Mouse (Mus musculus): Measurements from ENCODE around the gene Zfp609. TPM values are rescaled to one million over a fixed set of nuclear protein-coding genes. Genes with fewer than 3 reads are reported as not detected.
"Not testable (repeated sequence)": the region's sequence is repeated elsewhere in the genome, so short reads cannot be mapped to it uniquely, and the experiment has no call there.

Zfp609 gene
- polyA plus RNA-seq, 1 experiment from 2014 or later = 7.8 TPM

DNA sequence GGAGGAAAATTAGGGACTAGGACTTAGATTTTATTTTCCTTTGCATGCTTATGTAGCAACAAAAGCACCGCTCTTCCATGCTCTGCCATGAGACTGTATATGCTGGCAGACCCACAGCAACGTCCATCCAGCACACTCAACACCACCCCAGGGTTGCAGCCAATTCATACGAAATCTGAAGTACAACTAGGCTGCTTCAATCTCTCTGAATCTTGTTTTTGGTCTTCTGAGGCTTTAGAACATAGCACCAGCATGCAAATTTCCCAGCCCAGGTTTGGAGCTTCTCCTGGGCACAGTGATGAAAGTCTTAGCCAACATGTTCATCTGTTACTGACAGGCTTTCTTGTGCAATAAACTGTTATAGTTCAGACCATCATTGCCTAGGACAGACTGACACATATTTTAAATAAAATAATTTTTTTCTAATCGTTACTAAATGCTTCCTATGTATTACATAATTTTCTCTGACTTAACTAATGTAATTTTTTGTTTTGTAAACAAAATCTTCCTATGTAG, 39.5 kb downstream of the Zfp609 start:
- H3K36me3 ChIP-seq (ENCODE audit: control insufficient read depth, insufficient read depth, low read length) = 0 out of 2 replicates have a peak, but pooled peaks cover under 1% of the 10 kb centered on the region
- peaks cover 17% of the 10 kb centered on the region; the same call in 1 of the 2 replicates for H3K4me1 ChIP-seq (replicated peaks; ENCODE audit: control insufficient read depth, insufficient read depth, low read length)
- H3K4me3 ChIP-seq (ENCODE audit: low read depth, low read length) = no peak overlapping the region
- DNase-seq (ENCODE audit: low spot score) (no peak), ATAC-seq (replicated peaks; ENCODE audit: low FRiP score, low TSS enrichment, low read depth) (no peak)
- no peak overlapping the region for H3K27ac ChIP-seq (ENCODE audit: low read depth)
- H3K9me3 ChIP-seq (ENCODE audit: control insufficient read depth, low read length) = no peaks in the 10 kb centered on the region
- H3K9ac ChIP-seq (ENCODE audit: low read length) = no peak overlapping the region
- no peaks in the 10 kb centered on the region for H3K27me3 ChIP-seq (replicated peaks; ENCODE audit: control insufficient read depth, insufficient read depth, low read length)
- H3K4me2 ChIP-seq (ENCODE audit: low read length) = no peak overlapping the region
- 74% methylated on average over 4 of the region's 4 CpGs for WGBS

DNA sequence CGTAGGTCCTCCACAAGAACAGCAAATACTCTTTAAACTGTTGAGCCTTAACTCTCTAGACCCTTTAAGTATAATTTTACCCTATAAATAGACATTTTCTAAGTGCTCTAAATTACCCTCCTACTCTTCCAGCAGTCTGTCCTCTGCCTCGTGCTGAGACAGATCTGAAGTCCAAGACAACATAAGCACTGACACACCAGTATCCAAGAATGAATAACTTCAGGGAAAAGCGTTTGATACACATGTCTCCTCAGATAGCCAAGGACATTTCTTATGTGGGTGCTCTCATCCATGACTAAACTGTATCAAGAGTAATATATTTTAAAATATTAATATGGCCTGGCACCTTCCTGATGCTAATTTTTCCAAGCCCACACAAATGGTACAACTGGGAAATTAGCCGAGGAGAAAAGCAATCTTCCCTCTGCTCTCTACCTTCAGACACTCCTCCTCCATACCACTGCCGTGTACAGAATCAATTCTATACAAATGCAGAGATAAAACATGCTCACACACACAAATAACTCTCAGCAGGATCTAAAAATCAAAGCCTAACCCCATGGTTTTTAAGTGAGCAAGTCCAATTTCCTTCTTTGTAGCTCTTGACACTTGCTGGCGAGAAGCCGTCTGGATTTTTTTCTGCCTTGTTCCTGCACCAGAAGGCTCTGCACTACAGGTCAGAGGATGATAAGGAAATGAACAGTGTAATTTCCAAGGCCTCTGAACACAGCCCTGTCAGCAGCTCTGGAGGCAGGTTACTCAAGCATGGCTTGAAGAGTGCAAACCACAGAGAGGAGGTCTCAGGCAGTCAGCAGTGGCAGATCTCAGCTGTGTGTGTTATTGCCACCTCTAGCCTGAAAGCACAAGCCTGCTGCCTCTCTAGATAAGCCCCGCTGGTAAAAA, 40.2 kb downstream of the Zfp609 start:
- no peak overlapping the region for H3K4me3 ChIP-seq (ENCODE audit: low read depth, low read length)
- DNase-seq (ENCODE audit: low spot score) = no peak
- H3K4me1 ChIP-seq (replicated peaks; ENCODE audit: control insufficient read depth, insufficient read depth, low read length) = peaks cover 16% of the 10 kb centered on the region; the same call in 1 of the 2 replicates
- H3K27me3 ChIP-seq (replicated peaks; ENCODE audit: control insufficient read depth, insufficient read depth, low read length) = no peaks in the 10 kb centered on the region
- ATAC-seq (replicated peaks; ENCODE audit: low FRiP score, low TSS enrichment, low read depth) = no peak
- no peak overlapping the region for H3K4me2 ChIP-seq (ENCODE audit: low read length)
- no peaks in the 10 kb centered on the region for H3K9me3 ChIP-seq (ENCODE audit: control insufficient read depth, low read length)
- H3K36me3 ChIP-seq (ENCODE audit: control insufficient read depth, insufficient read depth, low read length) = no peaks in the 10 kb centered on the region
- H3K9ac ChIP-seq (ENCODE audit: low read length) = no peak overlapping the region
- H3K27ac ChIP-seq (ENCODE audit: low read depth) = no peak overlapping the region
- WGBS = 44% methylated on average over 8 of the region's 8 CpGs

DNA sequence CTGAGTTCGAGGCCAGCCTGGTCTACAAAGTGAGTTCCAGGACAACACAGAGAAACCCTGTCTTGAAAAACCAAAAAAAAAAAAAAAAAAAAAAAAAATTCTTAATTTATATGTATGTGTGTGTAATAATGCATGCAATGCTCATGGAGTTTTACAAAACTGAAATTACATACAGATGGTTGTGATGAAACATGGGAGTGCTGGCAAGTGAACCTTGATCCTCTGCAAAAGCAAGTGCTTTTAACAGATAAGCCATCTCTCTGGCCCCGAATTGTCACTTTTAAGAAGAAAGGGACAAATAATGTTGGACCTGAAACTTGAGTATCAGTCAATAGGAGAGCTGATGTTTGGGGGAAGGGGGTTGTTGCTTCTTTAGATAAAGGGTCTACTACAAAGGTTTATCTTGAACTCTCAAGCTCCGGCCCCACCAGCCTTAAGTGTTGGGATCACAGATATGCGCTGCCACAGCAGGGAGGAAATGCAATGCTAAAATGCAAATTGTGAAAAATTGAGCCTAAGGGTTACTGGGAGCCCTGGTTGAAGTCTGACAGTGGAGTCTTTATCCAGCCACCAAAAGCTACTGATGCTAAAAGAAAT, 41.5 kb downstream of the Zfp609 start:
- no peak overlapping the region for H3K4me3 ChIP-seq (ENCODE audit: low read depth, low read length)
- H3K9ac ChIP-seq (ENCODE audit: low read length) = no peak overlapping the region
- H3K27ac ChIP-seq (ENCODE audit: low read depth) = no peak overlapping the region
- ATAC-seq (replicated peaks; ENCODE audit: low FRiP score, low TSS enrichment, low read depth) (no peak), DNase-seq (ENCODE audit: low spot score) (no peak)
- WGBS = 74% methylated on average over 4 of the region's 4 CpGs
- H3K36me3 ChIP-seq (ENCODE audit: control insufficient read depth, insufficient read depth, low read length) = no peaks in the 10 kb centered on the region
- peaks cover 7% of the 10 kb centered on the region; the same call in 1 of the 2 replicates for H3K4me1 ChIP-seq (replicated peaks; ENCODE audit: control insufficient read depth, insufficient read depth, low read length)
- H3K9me3 ChIP-seq (ENCODE audit: control insufficient read depth, low read length) = no peaks in the 10 kb centered on the region
- no peak overlapping the region for H3K4me2 ChIP-seq (ENCODE audit: low read length)
- H3K27me3 ChIP-seq (replicated peaks; ENCODE audit: control insufficient read depth, insufficient read depth, low read length) = no peaks in the 10 kb centered on the region

DNA sequence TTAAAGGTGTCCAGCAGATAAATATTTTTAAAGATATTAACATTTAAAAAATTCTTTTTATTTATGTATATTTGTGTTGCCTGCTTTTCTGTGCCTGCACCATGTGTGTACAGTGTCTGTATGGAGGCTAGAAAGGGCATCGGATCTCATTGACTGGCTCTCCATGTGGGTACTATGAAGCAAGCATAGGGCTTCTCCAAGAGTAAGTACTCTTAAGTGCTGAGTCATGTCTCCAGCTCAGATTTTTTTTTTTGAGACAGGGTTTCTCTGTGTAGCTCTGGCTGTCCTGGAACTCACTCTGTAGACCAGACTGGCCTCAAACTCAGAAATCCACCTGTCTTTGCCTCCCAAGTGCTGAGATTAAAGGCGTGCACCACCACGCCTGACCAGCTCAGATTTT, 47.7 kb downstream of the Zfp609 start:
- not testable (repeated sequence) for H3K27me3 ChIP-seq (replicated peaks; ENCODE audit: control insufficient read depth, insufficient read depth, low read length); DNase-seq (ENCODE audit: low spot score); H3K9me3 ChIP-seq (ENCODE audit: control insufficient read depth, low read length); H3K27ac ChIP-seq (ENCODE audit: low read depth); H3K9ac ChIP-seq (ENCODE audit: low read length); H3K4me2 ChIP-seq (ENCODE audit: low read length); H3K36me3 ChIP-seq (ENCODE audit: control insufficient read depth, insufficient read depth, low read length); H3K4me3 ChIP-seq (ENCODE audit: low read depth, low read length); ATAC-seq (replicated peaks; ENCODE audit: low FRiP score, low TSS enrichment, low read depth)
- peaks cover 13% of the 10 kb centered on the region for H3K4me1 ChIP-seq (replicated peaks; ENCODE audit: control insufficient read depth, insufficient read depth, low read length)
- WGBS = 94% methylated on average over 3 of the region's 3 CpGs

DNA sequence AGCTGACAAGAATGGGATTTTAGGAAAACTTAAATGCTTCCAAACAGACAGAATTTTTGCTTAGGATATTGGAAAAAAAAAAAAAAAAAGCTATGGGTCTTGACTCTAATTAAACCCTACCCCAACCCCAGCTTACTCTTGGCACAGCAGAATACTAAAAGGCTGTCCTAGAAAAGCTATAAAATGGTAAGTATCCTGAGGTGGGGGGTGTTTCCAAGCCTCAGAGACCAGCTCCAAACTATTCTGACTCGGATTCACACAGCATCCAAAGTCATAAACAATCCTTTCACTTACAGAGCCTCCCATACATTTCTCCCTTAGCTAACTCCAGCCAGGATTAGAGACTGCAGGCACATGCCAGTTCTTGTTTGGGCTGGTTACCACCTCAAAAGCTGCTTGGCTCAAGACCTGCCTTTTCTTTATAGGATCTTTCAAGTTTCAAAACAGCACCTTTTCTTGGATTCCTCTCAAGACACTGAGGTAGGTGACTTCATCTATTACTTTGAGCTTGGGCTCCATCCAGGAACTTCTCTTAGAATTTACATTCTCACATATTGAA, 50.4 kb downstream of the Zfp609 start:
- Histone ChIP-seq H3K9ac (ENCODE audit: low read length) (no peak overlapping the region), H3K36me3 (ENCODE audit: control insufficient read depth, insufficient read depth, low read length) (no peaks in the 10 kb centered on the region), H3K9me3 (ENCODE audit: control insufficient read depth, low read length) (no peaks in the 10 kb centered on the region), H3K27me3 (replicated peaks; ENCODE audit: control insufficient read depth, insufficient read depth, low read length) (no peaks in the 10 kb centered on the region), H3K4me1 (replicated peaks; ENCODE audit: control insufficient read depth, insufficient read depth, low read length) (peaks cover 13% of the 10 kb centered on the region), H3K4me2 (ENCODE audit: low read length) (no peak overlapping the region), H3K4me3 (ENCODE audit: low read depth, low read length) (no peak overlapping the region), H3K27ac (ENCODE audit: low read depth) (no peak overlapping the region)
- WGBS = 0% methylated on average over 1 of the region's 1 CpGs
- ATAC-seq (replicated peaks; ENCODE audit: low FRiP score, low TSS enrichment, low read depth) (no peak), DNase-seq (ENCODE audit: low spot score) (no peak)

DNA sequence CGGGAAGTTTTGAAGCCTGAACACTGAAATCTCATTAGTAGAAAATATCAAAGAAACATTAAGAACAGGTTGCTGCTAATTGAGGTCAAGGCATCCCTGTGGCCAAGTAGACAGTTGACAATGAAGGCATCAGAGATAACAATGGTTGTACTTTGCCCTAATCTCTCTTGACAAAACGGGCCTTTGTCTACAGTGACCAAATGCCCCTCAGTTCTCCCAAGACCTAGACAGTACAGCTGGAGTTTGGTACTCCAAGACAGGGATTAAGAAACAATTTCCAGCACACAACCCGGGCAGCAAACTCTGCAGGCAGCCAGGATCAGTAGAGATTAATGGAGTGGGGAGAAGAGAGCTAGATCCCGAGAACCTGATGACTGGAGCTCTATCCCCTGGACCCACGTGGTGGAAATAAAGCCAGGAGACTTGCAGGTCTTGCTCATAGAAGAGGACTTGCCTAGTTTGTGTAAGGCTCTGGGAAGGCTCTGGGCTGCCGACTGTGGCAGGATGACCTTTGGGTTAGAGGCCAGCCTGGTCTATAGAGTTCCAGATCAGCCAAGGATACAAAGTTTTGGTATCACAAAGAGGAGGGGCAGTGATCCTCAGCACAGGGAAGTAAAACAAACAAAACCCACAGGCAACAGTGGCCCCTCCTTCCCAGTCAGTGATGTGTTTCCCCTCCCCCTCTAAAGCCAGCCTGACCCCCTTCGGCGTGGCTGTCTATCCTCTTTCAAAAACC, 51.1 kb downstream of the Zfp609 start:
- no peak overlapping the region for H3K4me2 ChIP-seq (ENCODE audit: low read length)
- 0 out of 2 replicates have a peak, but pooled peaks have one; percentile 40 for ATAC-seq (replicated peaks; ENCODE audit: low FRiP score, low TSS enrichment, low read depth)
- no peak overlapping the region for H3K9ac ChIP-seq (ENCODE audit: low read length)

DNA sequence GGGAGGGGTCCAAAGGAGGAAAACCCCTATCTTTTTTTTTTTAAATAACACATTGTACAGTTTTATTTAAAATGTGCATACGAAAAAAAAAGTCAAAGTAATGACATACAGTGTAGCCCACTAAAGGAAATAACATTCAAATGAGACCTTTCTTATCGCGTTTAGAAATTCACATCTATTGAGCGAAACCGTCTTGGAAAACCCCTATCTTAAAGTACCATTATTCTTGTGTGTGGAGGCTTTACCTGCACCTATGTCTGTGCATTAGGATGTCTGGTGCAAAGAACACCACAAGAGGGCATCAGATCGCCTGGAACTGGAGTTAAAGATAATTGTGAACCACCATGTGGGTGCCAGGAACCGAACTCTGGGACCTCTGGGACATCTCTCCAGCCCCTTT, 53.6 kb downstream of the Zfp609 start:
- H3K36me3 ChIP-seq (ENCODE audit: control insufficient read depth, insufficient read depth, low read length) = no peaks in the 10 kb centered on the region
- no peak overlapping the region for H3K4me2 ChIP-seq (ENCODE audit: low read length)
- H3K4me1 ChIP-seq (replicated peaks; ENCODE audit: control insufficient read depth, insufficient read depth, low read length) = peaks cover 13% of the 10 kb centered on the region
- no peak for ATAC-seq (replicated peaks; ENCODE audit: low FRiP score, low TSS enrichment, low read depth)
- no peak overlapping the region for H3K27ac ChIP-seq (ENCODE audit: low read depth)
- H3K9me3 ChIP-seq (ENCODE audit: control insufficient read depth, low read length) = no peaks in the 10 kb centered on the region
- no peak for DNase-seq (ENCODE audit: low spot score)
- no peak overlapping the region for H3K9ac ChIP-seq (ENCODE audit: low read length)
- no peaks in the 10 kb centered on the region for H3K27me3 ChIP-seq (replicated peaks; ENCODE audit: control insufficient read depth, insufficient read depth, low read length)
- no peak overlapping the region for H3K4me3 ChIP-seq (ENCODE audit: low read depth, low read length)
- WGBS = 94% methylated on average over 7 of the region's 7 CpGs

More for the DNA sequence above, 51.1 kb downstream of the Zfp609 start:
- no peak overlapping the region for H3K4me3 ChIP-seq (ENCODE audit: low read depth, low read length)
- H3K4me1 ChIP-seq (replicated peaks; ENCODE audit: control insufficient read depth, insufficient read depth, low read length) = peaks cover 13% of the 10 kb centered on the region
- no peaks in the 10 kb centered on the region for H3K27me3 ChIP-seq (replicated peaks; ENCODE audit: control insufficient read depth, insufficient read depth, low read length)
- no peaks in the 10 kb centered on the region for H3K36me3 ChIP-seq (ENCODE audit: control insufficient read depth, insufficient read depth, low read length)
- H3K9me3 ChIP-seq (ENCODE audit: control insufficient read depth, low read length) = no peaks in the 10 kb centered on the region
- WGBS = 25% methylated on average over 8 of the region's 8 CpGs
- H3K27ac ChIP-seq (ENCODE audit: low read depth) = 0 out of 2 replicates have a peak overlapping the region, but pooled peaks have one; percentile 27
- DNase-seq (ENCODE audit: low spot score) = no peak

DNA sequence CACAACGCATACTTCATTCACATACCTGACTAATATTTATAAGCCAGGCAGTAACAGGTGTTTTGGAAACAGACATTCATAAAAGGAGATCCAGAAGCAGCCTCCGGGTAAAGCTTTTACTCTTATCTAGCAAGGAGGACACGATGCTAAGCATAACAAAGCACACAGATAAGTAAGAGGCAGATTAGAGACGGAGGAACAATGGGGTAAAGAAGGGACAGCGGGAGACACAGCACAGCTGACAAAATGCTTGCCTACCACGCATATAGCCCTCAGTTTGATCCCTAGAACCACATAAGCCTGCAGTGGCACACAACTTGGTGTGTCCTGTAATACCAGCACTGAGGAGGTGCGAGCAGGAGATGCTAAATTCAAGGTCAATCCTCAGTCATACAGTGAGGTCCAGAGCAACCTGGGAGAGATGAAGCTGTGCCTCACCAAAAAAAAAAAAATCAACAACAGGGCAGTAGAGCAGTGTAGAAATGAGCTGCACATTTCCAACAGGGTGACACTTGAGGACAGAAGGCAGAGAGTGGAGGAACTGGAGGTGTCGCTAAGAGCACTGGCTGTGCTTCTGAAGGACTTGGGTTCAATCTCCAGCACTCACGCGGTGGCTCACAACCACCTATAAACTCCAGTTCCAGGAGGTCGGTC, 56.2 kb downstream of the Zfp609 start:
- Histone ChIP-seq H3K4me1 (replicated peaks; ENCODE audit: control insufficient read depth, insufficient read depth, low read length) (no peaks in the 10 kb centered on the region), H3K9ac (ENCODE audit: low read length) (no peak overlapping the region), H3K27me3 (replicated peaks; ENCODE audit: control insufficient read depth, insufficient read depth, low read length) (no peaks in the 10 kb centered on the region), H3K36me3 (ENCODE audit: control insufficient read depth, insufficient read depth, low read length) (no peaks in the 10 kb centered on the region), H3K4me3 (ENCODE audit: low read depth, low read length) (no peak overlapping the region), H3K27ac (ENCODE audit: low read depth) (no peak overlapping the region), H3K9me3 (ENCODE audit: control insufficient read depth, low read length) (no peaks in the 10 kb centered on the region), H3K4me2 (ENCODE audit: low read length) (no peak overlapping the region)
- ATAC-seq (replicated peaks; ENCODE audit: low FRiP score, low TSS enrichment, low read depth) = no peak
- WGBS = 39% methylated on average over 11 of the region's 11 CpGs
- no peak for DNase-seq (ENCODE audit: low spot score)
